1 mouse cellular context compared by ENCODE assay signal in genomic region chr11:22952668-22953067, GRCm38 (mm10).
TF ChIP-seq lines count a peak whose summit lies in the region.

No protein-coding gene starts in this region.

TF ChIP-seq in MEL, 35 proteins besides CTCF, POLR2A, EP300 and RAD21:
- TF ChIP-seq KAT2A (conservative IDR thresholded peaks at IDR 0.05; ENCODE audit: low read depth, low read length) (no peak), ZMIZ1 (IDR thresholded peaks at IDR 0.05; ENCODE audit: low read depth, low read length) (no peak), ZNF384 (IDR thresholded peaks at IDR 0.05; ENCODE audit: low read depth, low read length) (peak; percentile 60)
